9 mouse cellular contexts compared by ENCODE assay signal in the genomic region with DNA sequence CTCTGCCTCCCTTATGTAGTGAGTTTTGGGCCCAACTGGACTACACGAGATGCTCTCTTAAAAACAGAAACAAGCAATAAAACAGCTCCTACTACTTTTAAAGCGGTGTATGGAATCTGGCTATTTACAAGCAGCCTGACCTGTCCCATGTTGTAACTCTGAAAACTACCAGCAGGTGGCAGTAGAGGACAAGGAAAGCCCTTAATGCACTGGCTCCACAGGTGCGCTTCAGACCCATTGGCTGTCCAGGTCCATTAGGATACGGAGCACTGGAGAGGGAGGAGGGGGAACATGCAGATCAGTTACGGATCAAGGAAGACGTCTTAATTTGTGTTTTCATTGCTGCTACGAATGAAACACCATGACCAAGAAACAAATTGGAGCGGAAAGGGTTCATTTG. TPM values are rescaled to one million over a fixed set of nuclear protein-coding genes. Genes with fewer than 3 reads are reported as not detected.
A peak's percentile ranks its signal among the peaks of the same experiment; 100 is the strongest.
DNase-seq lines count a peak whose midpoint lies in the region; ATAC-seq and TF ChIP-seq lines count a peak whose summit lies in the region.
"Had no signal": no experiment of that assay in that cellular context is flagged by ENCODE, and none has a peak within 500 bp of the region (broad histone marks: within the 10 kb centered on the region; RNA-seq: fewer than 3 reads in every experiment).

No protein-coding gene starts in this region.

- H3K27ac ChIP-seq in heart, embryonic 12.5 days (ENCODE audit: poor library complexity, severe bottlenecking), result no peak overlapping the region
- H3K27ac ChIP-seq in cerebellum, adult 2 months (ENCODE audit: insufficient read depth, low read length), result no peak overlapping the region
- no peak overlapping the region for H3K27ac ChIP-seq in limb, embryonic 12.5 days
- H3K27ac ChIP-seq: stomach, embryonic 15.5 days had no signal

- H3K27me3 ChIP-seq in heart, embryonic 12.5 days (replicated peaks), result peaks cover 79% of the 10 kb centered on the region
- H3K27me3 ChIP-seq in cerebellum, adult 2 months (ENCODE audit: control insufficient read depth, insufficient read depth, low read length), result no peaks in the 10 kb centered on the region
- peaks cover 3% of the 10 kb centered on the region; the same call in 1 of the 2 replicates for H3K27me3 ChIP-seq in limb, embryonic 12.5 days
- H3K27me3 ChIP-seq: stomach, embryonic 15.5 days had no signal

- no peak overlapping the region for H3K4me2 ChIP-seq in heart, embryonic 12.5 days
- H3K4me2 ChIP-seq in limb, embryonic 12.5 days, result no peak overlapping the region
- H3K4me2 ChIP-seq: stomach, embryonic 15.5 days had no signal

- no peak for TF ChIP-seq POLR2A in cerebellum, adult 2 months (IDR thresholded peaks at IDR 0.05; ENCODE audit: borderline replicate concordance, insufficient read depth, low read length)

- H3K9ac ChIP-seq in heart, embryonic 12.5 days, result no peak overlapping the region
- no peak overlapping the region for H3K9ac ChIP-seq in limb, embryonic 12.5 days (replicated peaks)
- H3K9ac ChIP-seq: stomach, embryonic 15.5 days had no signal

- H3K4me3 ChIP-seq in heart, embryonic 12.5 days, result no peak overlapping the region
- H3K4me3 ChIP-seq in cerebellum, adult 2 months (replicated peaks; ENCODE audit: insufficient read depth, low read depth, low read length), result no peak overlapping the region
- H3K4me3 ChIP-seq in limb, embryonic 12.5 days (replicated peaks), result no peak overlapping the region
- H3K4me3 ChIP-seq: stomach, embryonic 15.5 days had no signal

- DNase-seq in heart, adult 11 months, result peak; percentile 96
- peak; percentile 73 to 83 for DNase-seq in cerebellum, adult 2 months
- peak; percentile 84 to 88 for DNase-seq in frontal cortex, postnatal 25 days (ENCODE audit: low spot score in 2 of 2)
- DNase-seq in kidney, adult 8-10 months, result peak; percentile 64 to 88
- peak; percentile 91 for DNase-seq in naive thymus-derived CD4-positive, alpha-beta T cell, adult 2 months (ENCODE audit: low read depth)
- DNase-seq in spleen, postnatal 4 days (ENCODE audit: low spot score in 2 of 2), result peak; percentile 81 to 93

- H3K4me1 ChIP-seq in heart, embryonic 12.5 days (replicated peaks), result no peaks in the 10 kb centered on the region; the same call in 1 of the 2 replicates
- no peaks in the 10 kb centered on the region for H3K4me1 ChIP-seq in cerebellum, adult 2 months (ENCODE audit: control insufficient read depth, insufficient read depth, low read length)
- peaks cover 11% of the 10 kb centered on the region; the same call in 1 of the 2 replicates for H3K4me1 ChIP-seq in limb, embryonic 12.5 days (replicated peaks)
- H3K4me1 ChIP-seq: stomach, embryonic 15.5 days had no signal

- WGBS in heart, embryonic 12.5 days, result 16% methylated on average over 8 of the region's 8 CpGs
- WGBS in cerebellum, adult 2 months, result 16% methylated on average over 8 of the region's 8 CpGs
- WGBS in limb, embryonic 12.5 days, result 15% methylated on average over 8 of the region's 8 CpGs

- ATAC-seq in heart, embryonic 12.5 days (ENCODE audit: insufficient number of reproducible peaks, low FRiP score), result no peak
- ATAC-seq in limb, embryonic 12.5 days (ENCODE audit: insufficient number of reproducible peaks, insufficient read depth, low FRiP score, low TSS enrichment, low read depth), result 0 out of 2 replicates have a peak, but pooled peaks have one; percentile 21

- H3K36me3 ChIP-seq in heart, embryonic 12.5 days, result no peaks in the 10 kb centered on the region
- H3K36me3 ChIP-seq in limb, embryonic 12.5 days, result no peaks in the 10 kb centered on the region
- H3K36me3 ChIP-seq: stomach, embryonic 15.5 days had no signal

- TF ChIP-seq CTCF in cerebellum, adult 2 months (IDR thresholded peaks at IDR 0.05; ENCODE audit: borderline replicate concordance, insufficient read depth, low read depth, low read length), result peak; percentile 99

- H3K9me3 ChIP-seq in heart, embryonic 12.5 days (replicated peaks), result no peaks in the 10 kb centered on the region
- H3K9me3 ChIP-seq in limb, embryonic 12.5 days, result no peaks in the 10 kb centered on the region
- H3K9me3 ChIP-seq: stomach, embryonic 15.5 days had no signal

RNA-seq across cellular contexts. Expression of a gene that starts 19.8 kb away (rescaled TPM):
- polyA plus RNA-seq in heart, embryonic 12.5 days (2016; fragmentation: Nextera tagmentation; extraction: Ambion mirVana), result 6.5 and 7.0 TPM in 2 replicates
- 13.4 and 14.1 TPM in 2 replicates for polyA plus RNA-seq in cerebellum, adult 2 months (2012; rRNA removed)
- 9.2 and 10.8 TPM in 2 replicates for polyA plus RNA-seq in limb, embryonic 12.5 days (2016; fragmentation: Nextera tagmentation; extraction: Ambion mirVana)

RNA-seq across cellular contexts. Expression of a gene that starts 19.9 kb away (rescaled TPM):
- 96.2 and 101 TPM in 2 replicates for polyA plus RNA-seq in heart, embryonic 12.5 days (2016; fragmentation: Nextera tagmentation; extraction: Ambion mirVana)
- polyA plus RNA-seq in cerebellum, adult 2 months (2012; rRNA removed), result 26.7 and 28.1 TPM in 2 replicates
- polyA plus RNA-seq in limb, embryonic 12.5 days (2016; fragmentation: Nextera tagmentation; extraction: Ambion mirVana), result 72.4 and 73.8 TPM in 2 replicates

RNA-seq across cellular contexts. Expression of a gene that starts 20.1 kb away (rescaled TPM):
- 15.0 and 15.5 TPM in 2 replicates for polyA plus RNA-seq in heart, embryonic 12.5 days (2016; fragmentation: Nextera tagmentation; extraction: Ambion mirVana)
- 36.1 and 39.9 TPM in 2 replicates for polyA plus RNA-seq in cerebellum, adult 2 months (2012; rRNA removed)
- polyA plus RNA-seq in limb, embryonic 12.5 days (2016; fragmentation: Nextera tagmentation; extraction: Ambion mirVana), result 23.2 and 29.6 TPM in 2 replicates

RNA-seq across cellular contexts. Expression of a gene that starts 31.3 kb away (rescaled TPM):
- polyA plus RNA-seq in heart, embryonic 12.5 days (2016; fragmentation: Nextera tagmentation; extraction: Ambion mirVana), result 2.1 and 2.7 TPM in 2 replicates
- polyA plus RNA-seq in cerebellum, adult 2 months (2012; rRNA removed), result 1.5 and 1.8 TPM in 2 replicates
- 0.85 and 1.6 TPM in 2 replicates for polyA plus RNA-seq in limb, embryonic 12.5 days (2016; fragmentation: Nextera tagmentation; extraction: Ambion mirVana)

RNA-seq across cellular contexts. Expression of a gene that starts 43.4 kb away (rescaled TPM):
- 9.1 and 11.2 TPM in 2 replicates for polyA plus RNA-seq in heart, embryonic 12.5 days (2016; fragmentation: Nextera tagmentation; extraction: Ambion mirVana)
- polyA plus RNA-seq in cerebellum, adult 2 months (2012; rRNA removed), result 25.9 and 33.0 TPM in 2 replicates
- 6.1 and 26.0 TPM in 2 replicates for polyA plus RNA-seq in limb, embryonic 12.5 days (2016; fragmentation: Nextera tagmentation; extraction: Ambion mirVana)
